Mouse (Mus musculus) heart, adult 2 months (tissue): ENCODE data around the gene Coro7. TPM values are rescaled to one million over a fixed set of nuclear protein-coding genes. Genes with fewer than 3 reads are reported as not detected.
A peak's percentile ranks its signal among the peaks of the same experiment; 100 is the strongest.

Source experiments
- DNase-seq, 2 experiments: peaks; one replicate each; pipeline ENCODE4 v3.0.0; 2021
- H3K27ac ChIP-seq: fragments of 200-600 bp; 2 replicates; pipeline ENCODE4 v1.8.1; 2022
- H3K27me3 ChIP-seq: fragments of 200-500 bp; 2 replicates; pipeline ENCODE4 v1.6.1; 2012; ENCODE audit warnings: mild to moderate bottlenecking, low read length, inconsistent platforms, mixed read lengths; ENCODE audit not compliant: control insufficient read depth, insufficient read depth
- H3K36me3 ChIP-seq: fragments of 200-500 bp; 2 replicates; pipeline ENCODE4 v1.6.1; 2012; ENCODE audit warnings: low read length, inconsistent platforms; ENCODE audit not compliant: control insufficient read depth, insufficient read depth
- H3K4me1 ChIP-seq: fragments of 200-500 bp; 2 replicates; pipeline ENCODE4 v1.6.1; 2011; ENCODE audit warnings: low read length; ENCODE audit not compliant: control insufficient read depth, insufficient read depth
- H3K4me3 ChIP-seq: fragments of 200-600 bp; 2 replicates; pipeline ENCODE4 v1.8.1; 2022
- H3K79me2 ChIP-seq: fragments of 200-500 bp; replicated peaks from 2 replicates; pipeline ENCODE4 v1.6.1; 2012; ENCODE audit warnings: mild to moderate bottlenecking, inconsistent platforms, low read length, moderate library complexity, mixed read lengths; ENCODE audit not compliant: control insufficient read depth, insufficient read depth
- H3K9ac ChIP-seq: fragments of 200-500 bp; 2 replicates; pipeline ENCODE4 v1.6.1; 2012; ENCODE audit warnings: low read depth, mild to moderate bottlenecking, control low read depth, inconsistent platforms, low read length, mixed read lengths
- CTCF ChIP-seq: fragments of 200-600 bp; IDR thresholded peaks from 2 replicates; pipeline ENCODE4 v1.8.1; 2022; ENCODE audit warnings: antibody characterized with exemption, mild to moderate bottlenecking, moderate library complexity
- EP300 ChIP-seq: fragments of 200-500 bp; IDR thresholded peaks from 2 replicates; pipeline ENCODE4 v1.6.1; 2011; ENCODE audit warnings: low read depth, low read length, control low read depth; ENCODE audit not compliant: insufficient read depth
- POLR2A ChIP-seq: fragments of 200-500 bp; IDR thresholded peaks from 2 replicates; pipeline ENCODE4 v1.6.1; 2011; ENCODE audit warnings: mild to moderate bottlenecking, low read depth, low read length, control low read depth; ENCODE audit not compliant: insufficient read depth
- WGBS: fragments of 180-500 bp; shearing (Covaris S2); methylation state at CpG from one replicate; pipeline ENCODE4 v1.1.7; 2018; 5-methylcytosine and 5-hydroxymethylcytosine counted together
- intact Hi-C: fragments of 180-260 bp; cut with DNase I; formaldehyde crosslinking; loops from one replicate; pipeline ENCODE4 v1.15.1; 2025
- polyA plus RNA-seq: library from polyadenylated mRNA; depleted of rRNA; stranded (reverse); fragments of >200 nt; gene quantifications from 2 replicates; pipeline ENCODE4 v1.2.3, GENCODE M21; 2012
- total RNA-seq, 2 experiments: library from RNA; stranded (reverse); gene quantifications; 2 replicates each; pipeline ENCODE4 v1.2.3; 2021

Coro7 gene
- total and polyA plus RNA-seq, 3 experiments = 14.6 to 22.8 (median 15.9) TPM

- Histone ChIP-seq H3K9ac (no peak overlapping the region), H3K4me3 (no peak overlapping the region), H3K27me3 (no peaks in the 10 kb centered on the region), H3K4me1 (peaks cover 2% of the 10 kb centered on the region; the same call in 1 of the 2 replicates), H3K79me2 (0 out of 2 replicates have a peak, but pooled peaks cover 4% of the 10 kb centered on the region), H3K27ac (no peak overlapping the region), H3K36me3 (no peaks in the 10 kb centered on the region)
- DNase-seq = no peak
- 73% methylated on average over 1 of the region's 1 CpGs for WGBS
- no peak for TF ChIP-seq POLR2A
- no peak for TF ChIP-seq EP300
- no peak for TF ChIP-seq CTCF
- intact Hi-C loops = no loop called here
Observed at GRCm38 (mm10) chr16:4615297-4615696, 64.3 kb downstream of the Coro7 start.

DNA sequence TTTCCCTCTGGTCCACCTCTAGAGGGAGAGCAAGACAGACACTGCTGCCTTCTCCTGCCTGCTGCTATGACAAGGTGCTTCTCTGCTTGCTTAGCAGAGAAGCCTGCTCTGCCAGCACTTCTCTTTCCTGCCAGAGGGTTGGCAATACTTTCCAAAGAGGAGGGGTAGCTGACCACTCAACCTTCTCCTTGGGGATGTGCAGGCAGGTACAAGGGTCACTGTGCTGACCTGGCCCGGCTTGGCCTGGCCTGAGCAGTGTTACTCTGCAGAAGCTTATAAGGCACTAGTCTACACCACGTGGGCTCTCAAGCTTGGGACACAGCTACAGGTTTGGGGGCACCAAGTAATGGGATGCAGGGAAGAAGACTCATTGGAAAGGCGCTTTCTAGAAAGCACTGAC lies 64.9 kb downstream of the Coro7 start:
- Histone ChIP-seq H3K36me3 (no peaks in the 10 kb centered on the region), H3K27ac (no peak overlapping the region), H3K9ac (no peak overlapping the region), H3K27me3 (no peaks in the 10 kb centered on the region), H3K4me3 (no peak overlapping the region), H3K4me1 (no peaks in the 10 kb centered on the region), H3K79me2 (0 out of 2 replicates have a peak, but pooled peaks cover 4% of the 10 kb centered on the region)
- intact Hi-C loops = no loop called here
- WGBS = 94% methylated on average over 3 of the region's 3 CpGs
- TF ChIP-seq EP300 (no peak), CTCF (no peak), POLR2A (no peak)
- DNase-seq = no peak

- 0 out of 2 replicates have a peak, but pooled peaks cover 1% of the 10 kb centered on the region for H3K79me2 ChIP-seq
- no peaks in the 10 kb centered on the region for H3K27me3 ChIP-seq
- no peak overlapping the region for H3K9ac ChIP-seq
- H3K27ac ChIP-seq = no peak overlapping the region
- no peak for DNase-seq
- no peaks in the 10 kb centered on the region for H3K36me3 ChIP-seq
- TF ChIP-seq EP300 (no peak), POLR2A (no peak), CTCF (no peak)
- 91% methylated on average over 9 of the region's 9 CpGs for WGBS
- intact Hi-C loops = no loop called here
- no peak overlapping the region for H3K4me3 ChIP-seq
- H3K4me1 ChIP-seq = no peaks in the 10 kb centered on the region
Observed at GRCm38 (mm10) chr16:4613736-4614135, 65.8 kb downstream of the Coro7 start.

DNA sequence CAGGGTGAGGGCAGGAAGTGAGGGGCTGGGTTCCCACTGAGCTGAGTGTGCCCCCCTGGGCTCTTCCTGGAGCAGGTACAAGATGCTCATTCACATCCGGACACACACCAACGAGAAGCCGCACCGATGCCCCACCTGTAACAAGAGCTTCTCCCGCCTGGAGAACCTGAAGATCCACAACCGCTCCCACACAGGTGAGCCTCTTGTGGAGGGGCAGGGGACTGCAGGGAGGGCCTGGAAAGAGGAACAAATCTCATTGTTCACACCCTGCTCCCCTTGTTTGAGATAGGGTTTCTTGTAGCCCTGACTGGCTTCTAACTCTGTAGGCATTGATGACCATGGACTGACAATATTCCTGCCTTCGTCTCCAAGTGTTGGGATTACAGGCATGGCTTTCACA lies 67.9 kb downstream of the Coro7 start:
- H3K9ac ChIP-seq = no peak overlapping the region
- no peak overlapping the region for H3K27ac ChIP-seq
- no peaks in the 10 kb centered on the region for H3K79me2 ChIP-seq
- no peaks in the 10 kb centered on the region for H3K36me3 ChIP-seq
- H3K4me3 ChIP-seq = no peak overlapping the region
- H3K27me3 ChIP-seq = no peaks in the 10 kb centered on the region
- intact Hi-C loops = no loop called here
- 95% methylated on average over 7 of the region's 7 CpGs for WGBS
- TF ChIP-seq POLR2A (no peak), CTCF (peak; percentile 23), EP300 (no peak)
- H3K4me1 ChIP-seq = peaks cover 8% of the 10 kb centered on the region
- DNase-seq = no peak

DNA sequence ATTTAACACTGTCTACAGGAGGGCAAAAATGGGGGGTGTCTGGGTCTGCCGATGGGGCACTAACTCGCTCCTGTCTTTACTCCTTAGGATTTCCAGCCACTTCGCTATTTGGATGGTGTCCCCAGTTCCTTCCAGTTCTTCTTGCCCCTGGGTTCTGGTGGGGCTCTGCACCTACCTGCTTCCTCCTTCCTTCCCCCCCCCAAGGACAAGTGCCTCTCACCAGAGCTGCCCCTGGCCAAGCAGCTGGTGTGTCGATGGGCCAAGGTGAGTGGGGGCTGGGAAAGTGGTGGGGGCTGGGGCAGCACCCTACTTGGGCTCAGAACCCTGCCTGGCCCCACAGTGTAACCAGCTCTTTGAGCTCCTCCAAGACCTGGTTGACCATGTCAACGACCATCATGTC lies 68.4 kb downstream of the Coro7 start:
- no peak overlapping the region for H3K9ac ChIP-seq
- TF ChIP-seq CTCF = no peak
- TF ChIP-seq EP300 = no peak
- TF ChIP-seq POLR2A = no peak
- no peaks in the 10 kb centered on the region for H3K27me3 ChIP-seq
- 89% methylated on average over 5 of the region's 5 CpGs for WGBS
- H3K27ac ChIP-seq = no peak overlapping the region
- H3K4me3 ChIP-seq = no peak overlapping the region
- H3K36me3 ChIP-seq = no peaks in the 10 kb centered on the region
- H3K4me1 ChIP-seq = peaks cover 13% of the 10 kb centered on the region
- DNase-seq = no peak
- no peaks in the 10 kb centered on the region for H3K79me2 ChIP-seq
- intact Hi-C loops = no loop called here

- WGBS = 82% methylated on average over 19 of the region's 19 CpGs
- H3K79me2 ChIP-seq = no peaks in the 10 kb centered on the region; the same call in 1 of the 2 replicates
- TF ChIP-seq POLR2A = no peak
- no peak for TF ChIP-seq EP300
- TF ChIP-seq CTCF = no peak
- no peak overlapping the region for H3K27ac ChIP-seq
- H3K36me3 ChIP-seq = no peaks in the 10 kb centered on the region
- peaks cover 19% of the 10 kb centered on the region for H3K4me1 ChIP-seq
- DNase-seq = no peak
- intact Hi-C loops = loop anchor here (1.0 kb wide), 1 partner anchor 40 kb away; no protein-coding TSS in a partner anchor
- H3K9ac ChIP-seq = no peak overlapping the region
- H3K4me3 ChIP-seq = no peak overlapping the region
- H3K27me3 ChIP-seq = no peaks in the 10 kb centered on the region
Observed at GRCm38 (mm10) chr16:4608532-4609059, 71.0 kb downstream of the Coro7 start.
